Mouse (Mus musculus): ENCODE data around the gene Mmachc. TPM values are rescaled to one million over a fixed set of nuclear protein-coding genes. Genes with fewer than 3 reads are reported as not detected.
"Not testable (repeated sequence)": the region's sequence is repeated elsewhere in the genome, so short reads cannot be mapped to it uniquely, and the experiment has no call there.

The Mmachc gene
- polyA plus RNA-seq, 1 experiment from 2014 or later: 26.4 TPM

DNA sequence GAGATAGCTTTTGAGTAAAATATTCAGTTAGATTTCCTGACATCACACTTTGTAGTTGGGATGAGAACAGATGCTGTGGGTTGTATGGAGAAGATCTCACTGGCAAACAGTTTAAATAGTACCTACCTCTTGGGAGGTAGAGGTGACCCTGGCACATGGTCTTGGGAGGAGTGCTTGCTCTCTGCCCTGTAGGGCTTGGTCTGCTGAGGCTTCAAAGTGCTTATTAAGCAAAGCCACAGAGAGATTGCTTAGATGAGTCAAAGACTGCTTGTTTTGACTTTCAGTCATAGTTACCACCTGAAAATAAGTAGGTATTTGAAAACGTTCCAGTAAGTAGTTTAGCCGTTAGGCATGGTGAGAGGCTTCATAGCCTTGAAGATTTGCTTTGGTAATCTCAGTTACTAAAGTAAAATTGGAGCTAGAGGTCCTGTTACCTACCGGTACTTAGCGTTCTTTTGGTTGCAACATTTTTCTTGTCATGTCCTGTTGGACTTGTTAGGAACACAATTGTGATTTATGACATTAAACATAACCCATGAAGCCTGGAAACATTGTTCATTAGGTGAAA is 18.8 kb downstream of the Mmachc start:
- WGBS: 84% methylated on average over 4 of the region's 4 CpGs
- no peak for ATAC-seq (ENCODE audit: insufficient number of reproducible peaks, insufficient read depth, low FRiP score, low TSS enrichment)
- H3K36me3 ChIP-seq: peaks cover 50% of the 10 kb centered on the region

GRCm38 (mm10) chr4:116687041-116687440 is 21.2 kb downstream of the Mmachc start:
- 38% methylated on average over 1 of the region's 1 CpGs for WGBS
- H3K9ac ChIP-seq: peak overlapping the region; percentile 72; the same call in 1 of the 2 replicates
- ATAC-seq (ENCODE audit: insufficient number of reproducible peaks, insufficient read depth, low FRiP score, low TSS enrichment): no peak
- no peaks in the 10 kb centered on the region for H3K27me3 ChIP-seq
- H3K27ac ChIP-seq: no peak overlapping the region
- H3K4me2 ChIP-seq (replicated peaks): peak overlapping the region; percentile 78
- H3K4me1 ChIP-seq: peaks cover 13% of the 10 kb centered on the region
- H3K4me3 ChIP-seq: peak overlapping the region; percentile 70
- no peaks in the 10 kb centered on the region for H3K9me3 ChIP-seq
- peaks cover 31% of the 10 kb centered on the region for H3K36me3 ChIP-seq

More for the DNA sequence above, 18.8 kb downstream of the Mmachc start:
- H3K9me3 ChIP-seq: no peaks in the 10 kb centered on the region
- H3K27ac ChIP-seq: no peak overlapping the region
- H3K4me2 ChIP-seq (replicated peaks): no peak overlapping the region
- H3K4me3 ChIP-seq: no peak overlapping the region
- H3K9ac ChIP-seq: no peak overlapping the region
- peaks cover 13% of the 10 kb centered on the region for H3K4me1 ChIP-seq
- H3K27me3 ChIP-seq: no peaks in the 10 kb centered on the region

GRCm38 (mm10) chr4:116685402-116686061 is 22.7 kb downstream of the Mmachc start, which contains the start of gene Prdx1:
Gene Prdx1 (plus strand): TSS chr4:116685544.
- Histone ChIP-seq H3K27ac (peak within 1 kb of the TSS; percentile 95), H3K4me1 (peaks cover 13% of the 10 kb centered on the region), H3K4me3 (peak within 1 kb of the TSS; percentile 70), H3K36me3 (peaks cover 18% of the 10 kb centered on the region), H3K4me2 (replicated peaks) (peak within 1 kb of the TSS; percentile 78), H3K27me3 (no peaks in the 10 kb centered on the region), H3K9me3 (no peaks in the 10 kb centered on the region), H3K9ac (peak within 1 kb of the TSS; percentile 72)
- ATAC-seq (ENCODE audit: insufficient number of reproducible peaks, insufficient read depth, low FRiP score, low TSS enrichment): peak; percentile 93
- WGBS: under 1% methylated on average over 56 of the region's 56 CpGs

DNA sequence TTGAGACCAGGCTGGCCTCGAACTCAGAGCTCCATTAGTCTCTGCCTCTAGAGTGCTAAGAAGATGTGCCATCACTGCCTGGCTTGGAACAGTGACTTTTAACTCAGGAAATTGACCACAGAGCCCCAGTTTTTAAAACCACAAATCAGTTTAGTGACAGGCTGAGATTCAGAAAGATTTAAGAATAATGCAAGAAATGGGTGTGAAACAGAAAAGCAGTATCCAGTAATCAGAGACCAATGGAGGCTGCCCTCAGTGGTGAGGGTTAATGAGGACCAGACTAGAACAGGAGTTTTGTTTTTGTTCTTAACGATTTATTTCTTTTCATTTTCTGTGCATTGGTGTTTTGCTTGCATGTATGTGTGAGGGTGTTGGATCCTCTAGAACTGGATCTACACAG is 23.5 kb downstream of the Mmachc start:
- peaks cover 12% of the 10 kb centered on the region for H3K36me3 ChIP-seq
- peak overlapping the region; percentile 78 for H3K4me2 ChIP-seq (replicated peaks)

GRCm38 (mm10) chr4:116683957-116684356 is 24.2 kb downstream of the Mmachc start:
- H3K36me3 ChIP-seq: peaks cover 5% of the 10 kb centered on the region
- H3K4me2 ChIP-seq (replicated peaks): no peak overlapping the region
- ATAC-seq (ENCODE audit: insufficient number of reproducible peaks, insufficient read depth, low FRiP score, low TSS enrichment): no peak
- no peak overlapping the region for H3K9ac ChIP-seq
- no peak overlapping the region for H3K4me3 ChIP-seq
- no peaks in the 10 kb centered on the region for H3K9me3 ChIP-seq
- 91% methylated on average over 4 of the region's 4 CpGs for WGBS
- no peaks in the 10 kb centered on the region for H3K27me3 ChIP-seq
- peaks cover 10% of the 10 kb centered on the region for H3K4me1 ChIP-seq
- no peak overlapping the region for H3K27ac ChIP-seq

More for the DNA sequence above, 23.5 kb downstream of the Mmachc start:
- no peak for ATAC-seq (ENCODE audit: insufficient number of reproducible peaks, insufficient read depth, low FRiP score, low TSS enrichment)
- 62% methylated on average over 2 of the region's 2 CpGs for WGBS
- Histone ChIP-seq H3K27ac (peak overlapping the region; percentile 95), H3K27me3 (no peaks in the 10 kb centered on the region), H3K4me1 (peaks cover 13% of the 10 kb centered on the region), H3K9me3 (no peaks in the 10 kb centered on the region), H3K9ac (peak overlapping the region; percentile 72; the same call in 1 of the 2 replicates), H3K4me3 (peak overlapping the region; percentile 70; the same call in 1 of the 2 replicates)

DNA sequence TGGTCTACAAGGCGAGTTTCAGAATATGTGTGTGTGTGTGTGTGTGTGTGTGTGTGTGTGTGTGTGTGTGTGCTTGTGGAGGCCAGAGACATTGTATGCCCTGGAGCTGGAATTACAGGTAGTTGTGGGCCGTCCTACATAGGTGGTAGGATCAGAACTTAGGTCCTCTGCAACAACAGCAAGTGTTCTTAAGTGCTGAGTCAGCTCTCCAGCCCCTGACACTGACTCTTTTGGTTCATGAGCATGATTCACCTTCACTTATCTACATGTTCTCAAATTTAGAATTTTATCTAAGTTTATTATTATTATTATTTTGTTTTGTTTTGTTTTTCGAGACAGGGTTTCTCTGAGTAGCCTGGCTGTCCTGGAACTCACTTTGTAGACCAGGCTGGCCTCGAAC is 27.7 kb downstream of the Mmachc start:
- not testable (repeated sequence) for H3K4me3 ChIP-seq; H3K36me3 ChIP-seq; H3K4me1 ChIP-seq; H3K9me3 ChIP-seq; H3K9ac ChIP-seq; ATAC-seq (ENCODE audit: insufficient number of reproducible peaks, insufficient read depth, low FRiP score, low TSS enrichment); H3K27me3 ChIP-seq; H3K27ac ChIP-seq; H3K4me2 ChIP-seq (replicated peaks)
- WGBS: 80% methylated on average over 4 of the region's 4 CpGs

DNA sequence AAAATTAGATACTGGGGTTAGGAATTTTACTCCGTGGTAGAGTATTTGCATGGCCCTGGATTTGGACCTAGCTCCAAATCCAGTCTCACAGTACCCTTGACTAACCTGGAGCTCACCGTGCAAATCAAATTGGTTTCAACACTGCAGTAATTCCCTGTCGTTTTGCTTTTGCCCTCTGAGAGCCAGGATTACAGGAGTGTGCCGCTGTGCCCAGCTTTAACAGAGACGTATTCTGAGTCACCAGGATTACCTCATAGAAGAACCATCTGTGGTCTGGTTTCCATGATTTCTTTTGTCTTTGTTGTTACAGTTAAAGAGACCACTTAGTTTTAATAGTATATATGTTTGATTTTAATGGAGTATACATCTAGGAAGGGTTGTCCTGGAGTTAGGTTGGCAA is 29.1 kb downstream of the Mmachc start:
- Histone ChIP-seq H3K27me3 (no peaks in the 10 kb centered on the region), H3K9ac (no peak overlapping the region), H3K4me2 (replicated peaks) (no peak overlapping the region), H3K4me1 (no peaks in the 10 kb centered on the region), H3K27ac (no peak overlapping the region), H3K36me3 (no peaks in the 10 kb centered on the region), H3K4me3 (no peak overlapping the region), H3K9me3 (no peaks in the 10 kb centered on the region)
- no peak for ATAC-seq (ENCODE audit: insufficient number of reproducible peaks, insufficient read depth, low FRiP score, low TSS enrichment)
- WGBS: 65% methylated on average over 5 of the region's 5 CpGs

GRCm38 (mm10) chr4:116677808-116678207 is 30.4 kb downstream of the Mmachc start:
- no peak overlapping the region for H3K4me2 ChIP-seq (replicated peaks)
- no peaks in the 10 kb centered on the region for H3K36me3 ChIP-seq
- H3K4me3 ChIP-seq: no peak overlapping the region
- no peaks in the 10 kb centered on the region for H3K9me3 ChIP-seq
- WGBS: 75% methylated on average over 1 of the region's 1 CpGs
- H3K4me1 ChIP-seq: no peaks in the 10 kb centered on the region
- no peak overlapping the region for H3K9ac ChIP-seq
- H3K27me3 ChIP-seq: no peaks in the 10 kb centered on the region
- ATAC-seq (ENCODE audit: insufficient number of reproducible peaks, insufficient read depth, low FRiP score, low TSS enrichment): no peak
- H3K27ac ChIP-seq: no peak overlapping the region

DNA sequence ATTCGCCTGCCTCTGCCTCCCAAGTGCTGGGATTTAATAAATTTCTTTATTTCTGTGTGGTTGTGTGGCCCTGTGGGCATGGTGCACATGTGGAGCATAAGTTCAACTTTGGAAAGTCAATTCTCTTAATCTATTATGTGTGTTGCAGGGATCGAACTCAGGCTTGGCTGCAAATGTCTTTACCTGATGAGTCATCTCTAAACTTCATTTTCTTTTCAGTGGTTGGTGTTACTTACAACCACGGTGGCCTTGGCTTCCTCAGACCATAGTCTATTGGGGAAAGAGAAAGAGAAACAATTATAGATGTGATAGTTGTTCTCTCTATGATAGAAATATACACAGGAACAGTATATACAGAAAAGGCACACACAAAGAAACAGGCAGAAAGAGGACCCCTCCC is 32.2 kb downstream of the Mmachc start:
- Histone ChIP-seq H3K4me3 (no peak overlapping the region), H3K9me3 (no peaks in the 10 kb centered on the region), H3K4me2 (replicated peaks) (no peak overlapping the region), H3K36me3 (no peaks in the 10 kb centered on the region), H3K4me1 (no peaks in the 10 kb centered on the region), H3K9ac (no peak overlapping the region), H3K27ac (no peak overlapping the region), H3K27me3 (no peaks in the 10 kb centered on the region)
- WGBS: 89% methylated on average over 3 of the region's 3 CpGs
- no peak for ATAC-seq (ENCODE audit: insufficient number of reproducible peaks, insufficient read depth, low FRiP score, low TSS enrichment)

- H3K4me1 ChIP-seq; H3K9ac ChIP-seq; H3K4me2 ChIP-seq (replicated peaks); H3K36me3 ChIP-seq; ATAC-seq (ENCODE audit: insufficient number of reproducible peaks, insufficient read depth, low FRiP score, low TSS enrichment); H3K4me3 ChIP-seq; H3K27me3 ChIP-seq; H3K9me3 ChIP-seq; H3K27ac ChIP-seq: not testable (repeated sequence)
- WGBS: 86% methylated on average over 6 of the region's 6 CpGs
Observed at GRCm38 (mm10) chr4:116674761-116675160, 33.4 kb downstream of the Mmachc start.

- no peak for ATAC-seq (ENCODE audit: insufficient number of reproducible peaks, insufficient read depth, low FRiP score, low TSS enrichment)
- no peak overlapping the region for H3K4me3 ChIP-seq
- H3K9me3 ChIP-seq: no peaks in the 10 kb centered on the region
- H3K9ac ChIP-seq: no peak overlapping the region
- no peaks in the 10 kb centered on the region for H3K27me3 ChIP-seq
- no peaks in the 10 kb centered on the region for H3K36me3 ChIP-seq
- no peaks in the 10 kb centered on the region for H3K4me1 ChIP-seq
- 72% methylated on average over 2 of the region's 2 CpGs for WGBS
- no peak overlapping the region for H3K4me2 ChIP-seq (replicated peaks)
- H3K27ac ChIP-seq: no peak overlapping the region
Observed at GRCm38 (mm10) chr4:116672785-116673184, 35.4 kb downstream of the Mmachc start.

GRCm38 (mm10) chr4:116669291-116669690 is 38.9 kb downstream of the Mmachc start:
- Histone ChIP-seq H3K27ac (no peak overlapping the region), H3K36me3 (no peaks in the 10 kb centered on the region), H3K9ac (no peak overlapping the region), H3K4me3 (no peak overlapping the region), H3K27me3 (no peaks in the 10 kb centered on the region), H3K4me2 (replicated peaks) (no peak overlapping the region), H3K4me1 (no peaks in the 10 kb centered on the region), H3K9me3 (no peaks in the 10 kb centered on the region)
- no peak for ATAC-seq (ENCODE audit: insufficient number of reproducible peaks, insufficient read depth, low FRiP score, low TSS enrichment)
- 52% methylated on average over 2 of the region's 2 CpGs for WGBS

Measured in embryonic facial prominence, embryonic 12.5 days (tissue).